ENCODE assay signal across 17 mouse cellular contexts in the genomic region with DNA sequence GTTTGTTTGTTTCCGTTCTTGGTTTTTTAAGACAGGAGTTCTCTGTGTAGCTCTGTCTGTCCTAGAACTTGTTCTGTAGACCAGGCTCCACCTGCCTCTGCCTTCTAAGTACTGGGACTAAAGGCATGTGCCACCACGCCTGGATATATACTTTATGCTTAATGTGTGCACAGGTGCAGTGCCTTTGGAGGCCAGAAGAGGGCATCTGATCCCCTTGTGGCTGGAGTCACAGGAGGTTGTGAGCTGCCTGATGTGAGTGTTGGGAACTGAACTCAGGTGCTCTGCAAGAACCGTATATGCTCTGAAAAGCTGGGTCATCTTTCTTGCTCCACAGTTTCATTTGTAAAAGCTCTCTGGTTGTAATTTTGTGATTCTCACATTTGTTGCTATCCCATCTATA.
DNase-seq lines count a peak whose midpoint lies in the region; ATAC-seq and TF ChIP-seq lines count a peak whose summit lies in the region.
"Had no signal": no experiment of that assay in that cellular context is flagged by ENCODE, and none has a peak within 500 bp of the region (broad histone marks: within the 10 kb centered on the region; RNA-seq: fewer than 3 reads in every experiment).

No protein-coding gene starts in this region.

- no peak; the same call in 1 of the 2 replicates for TF ChIP-seq RAD21 in MEL (IDR thresholded peaks at IDR 0.05; ENCODE audit: low read depth, low read length)

- no peak for TF ChIP-seq EP300 in liver, embryonic 14.5 days (IDR thresholded peaks at IDR 0.05; ENCODE audit: low read depth)
- TF ChIP-seq EP300 in MEL (IDR thresholded peaks at IDR 0.05; ENCODE audit: low read depth in 1 of 2, low read length in 2 of 2), result no peak
- TF ChIP-seq EP300 in stomach, postnatal 0 days (optimal IDR thresholded peaks at IDR 0.05), result no peak

- H3K9ac ChIP-seq in liver, embryonic 14.5 days (replicated peaks), result no peak overlapping the region
- no peak overlapping the region for H3K9ac ChIP-seq in liver, embryonic 12.5 days
- H3K9ac ChIP-seq in MEL (ENCODE audit: control insufficient read depth, low read depth, low read length, poor library complexity, severe bottlenecking), result no peak overlapping the region
- no peak overlapping the region for H3K9ac ChIP-seq in stomach, postnatal 0 days (ENCODE audit: low read length)
- H3K9ac ChIP-seq: forebrain, postnatal 0 days; midbrain, embryonic 13.5 days; stomach, embryonic 15.5 days had no signal

- no peak overlapping the region for H3K4me2 ChIP-seq in liver, embryonic 14.5 days (ENCODE audit: low read depth)
- no peak overlapping the region for H3K4me2 ChIP-seq in liver, embryonic 12.5 days
- H3K4me2 ChIP-seq in stomach, postnatal 0 days (replicated peaks; ENCODE audit: low read depth), result no peak overlapping the region
- H3K4me2 ChIP-seq: midbrain, embryonic 13.5 days; stomach, embryonic 15.5 days had no signal

- no peak for DNase-seq in liver, embryonic 14.5 days (ENCODE audit: low read depth in 3 of 3, low spot score in 3 of 3)
- DNase-seq in thymus, postnatal 14 days, result peak; percentile 7
- DNase-seq in thymus, postnatal 0 days (ENCODE audit: low spot score), result no peak
- DNase-seq in MEL (ENCODE audit: low read depth, low spot score), result peak; percentile 20
- no peak for DNase-seq in stomach, postnatal 0 days (ENCODE audit: low spot score)
- no peak for DNase-seq in frontal cortex, adult 2 months (ENCODE audit: extremely low spot score in 1 of 2, low spot score in 1 of 2)
- DNase-seq: cerebellum, adult 2 months; forebrain, postnatal 0 days; gastrocnemius, postnatal 10 days; kidney, adult 11 months; lung, adult 18-20 months; right cerebral cortex, postnatal 25 days had no signal

- H3K27ac ChIP-seq in liver, embryonic 14.5 days, result no peak overlapping the region
- no peak overlapping the region for H3K27ac ChIP-seq in liver, embryonic 12.5 days
- no peak overlapping the region for H3K27ac ChIP-seq in MEL (ENCODE audit: control insufficient read depth, low read depth, low read length)
- no peak overlapping the region for H3K27ac ChIP-seq in stomach, postnatal 0 days (replicated peaks)
- H3K27ac ChIP-seq: forebrain, embryonic 10.5 days; midbrain, embryonic 13.5 days; stomach, embryonic 15.5 days had no signal

- no peaks in the 10 kb centered on the region for H3K27me3 ChIP-seq in liver, embryonic 14.5 days (ENCODE audit: control insufficient read depth, insufficient read depth, low read length)
- H3K27me3 ChIP-seq in liver, embryonic 12.5 days (replicated peaks), result no peaks in the 10 kb centered on the region
- no peaks in the 10 kb centered on the region for H3K27me3 ChIP-seq in MEL (ENCODE audit: control insufficient read depth in 1 of 2, insufficient read depth in 2 of 2, low read length in 2 of 2)
- no peaks in the 10 kb centered on the region for H3K27me3 ChIP-seq in stomach, postnatal 0 days (ENCODE audit: control insufficient read depth, insufficient read depth, low read length)
- H3K27me3 ChIP-seq: midbrain, embryonic 13.5 days; stomach, embryonic 15.5 days had no signal

- H3K4me1 ChIP-seq in liver, embryonic 14.5 days (replicated peaks; ENCODE audit: control insufficient read depth in 2 of 2, insufficient read depth in 2 of 2, low read length in 1 of 2), result no peaks in the 10 kb centered on the region
- H3K4me1 ChIP-seq in liver, embryonic 12.5 days, result no peaks in the 10 kb centered on the region
- no peaks in the 10 kb centered on the region for H3K4me1 ChIP-seq in MEL (ENCODE audit: control insufficient read depth in 1 of 2, insufficient read depth in 2 of 2, low read length in 2 of 2)
- no peaks in the 10 kb centered on the region for H3K4me1 ChIP-seq in stomach, postnatal 0 days (replicated peaks; ENCODE audit: control insufficient read depth, insufficient read depth)
- H3K4me1 ChIP-seq: forebrain, embryonic 10.5 days; midbrain, embryonic 13.5 days; stomach, embryonic 15.5 days had no signal

- ATAC-seq in liver, embryonic 14.5 days (ENCODE audit: insufficient read depth), result no peak
- ATAC-seq in liver, embryonic 12.5 days, result no peak
- no peak for ATAC-seq in stomach, postnatal 0 days (ENCODE audit: low FRiP score, low TSS enrichment)
- ATAC-seq: forebrain, postnatal 0 days; hindbrain, embryonic 16.5 days; midbrain, embryonic 13.5 days had no signal

- WGBS in liver, embryonic 14.5 days (ENCODE audit: insufficient replicate concordance), result 68% methylated on average over 3 of the region's 3 CpGs
- WGBS in liver, embryonic 12.5 days (ENCODE audit: insufficient replicate concordance), result 71% methylated on average over 3 of the region's 3 CpGs
- WGBS in stomach, postnatal 0 days, result 93% methylated on average over 3 of the region's 3 CpGs

- no peaks in the 10 kb centered on the region for H3K79me2 ChIP-seq in MEL (ENCODE audit: control insufficient read depth, insufficient read depth, low read length, poor library complexity)

- TF ChIP-seq POLR2A in MEL (IDR thresholded peaks at IDR 0.05; ENCODE audit: control insufficient read depth in 1 of 2, insufficient read depth in 1 of 2, low read depth in 1 of 2, low read length in 2 of 2, poor library complexity in 1 of 2), result no peak

- H3K9me3 ChIP-seq in liver, embryonic 14.5 days (ENCODE audit: control insufficient read depth, low read length), result no peaks in the 10 kb centered on the region
- H3K9me3 ChIP-seq in liver, embryonic 12.5 days (replicated peaks), result no peaks in the 10 kb centered on the region
- no peaks in the 10 kb centered on the region for H3K9me3 ChIP-seq in MEL (replicated peaks; ENCODE audit: insufficient read depth, low read length)
- no peaks in the 10 kb centered on the region for H3K9me3 ChIP-seq in stomach, postnatal 0 days (ENCODE audit: control insufficient read depth, low read length)
- H3K9me3 ChIP-seq: midbrain, embryonic 13.5 days; stomach, embryonic 15.5 days had no signal

- H3K4me3 ChIP-seq in liver, embryonic 14.5 days (ENCODE audit: insufficient read depth in 1 of 2, low read depth in 2 of 2, low read length in 2 of 2), result no peak overlapping the region
- H3K4me3 ChIP-seq in liver, embryonic 12.5 days, result no peak overlapping the region
- no peak overlapping the region for H3K4me3 ChIP-seq in MEL (ENCODE audit: control insufficient read depth in 1 of 2, insufficient read depth in 1 of 2, low read depth in 2 of 2, low read length in 2 of 2)
- H3K4me3 ChIP-seq in stomach, postnatal 0 days (ENCODE audit: low read depth, low read length), result no peak overlapping the region
- H3K4me3 ChIP-seq: forebrain, embryonic 10.5 days; midbrain, embryonic 13.5 days; stomach, embryonic 15.5 days had no signal

- H3K36me3 ChIP-seq in liver, embryonic 14.5 days (replicated peaks; ENCODE audit: control insufficient read depth, insufficient read depth, low read depth), result no peaks in the 10 kb centered on the region
- no peaks in the 10 kb centered on the region for H3K36me3 ChIP-seq in liver, embryonic 12.5 days
- no peaks in the 10 kb centered on the region for H3K36me3 ChIP-seq in MEL (ENCODE audit: control insufficient read depth in 1 of 2, insufficient read depth in 2 of 2, low read length in 2 of 2)
- H3K36me3 ChIP-seq in stomach, postnatal 0 days (ENCODE audit: control insufficient read depth, insufficient read depth, low read length), result no peaks in the 10 kb centered on the region
- H3K36me3 ChIP-seq: forebrain, embryonic 10.5 days; midbrain, embryonic 13.5 days; stomach, embryonic 15.5 days had no signal

- TF ChIP-seq CTCF in liver, embryonic 14.5 days (IDR thresholded peaks at IDR 0.05; ENCODE audit: low read depth), result peak; percentile 59
- TF ChIP-seq CTCF in MEL (IDR thresholded peaks at IDR 0.05 in 2 of 3, conservative IDR thresholded peaks at IDR 0.05 in 1 of 3; ENCODE audit: control insufficient read depth in 1 of 3, insufficient read depth in 1 of 3, low read depth in 2 of 3, low read length in 3 of 3, poor library complexity in 1 of 3, severe bottlenecking in 1 of 3), result peak; percentile 36 to 42 (median 36)
- peak; percentile 45 for TF ChIP-seq CTCF in stomach, postnatal 0 days (IDR thresholded peaks at IDR 0.05; ENCODE audit: low read depth)

TF ChIP-seq in MEL, 35 proteins besides CTCF, POLR2A, EP300 and RAD21:
- TF ChIP-seq POLR2AphosphoS5 (IDR thresholded peaks at IDR 0.05; ENCODE audit: borderline replicate concordance, low read depth, low read length) (no peak), SMC3 (IDR thresholded peaks at IDR 0.05; ENCODE audit: low read depth, low read length) (0 out of 2 replicates have a peak, but pooled peaks have one; percentile 28)

Comparison
In these comparisons a context has a peak if more than half of its experiments do, and no peak if none do; other contexts are left out.
1. DNase-seq: peak in thymus, postnatal 14 days (single experiment) and MEL (single experiment); none in liver, embryonic 14.5 days (0 of 3), thymus, postnatal 0 days (single experiment), stomach, postnatal 0 days (single experiment) and frontal cortex, adult 2 months (0 of 2).
2. Peak in every context shown above with its lines, with median percentiles within 50 percentile points of each other: CTCF ChIP-seq.